Mouse (Mus musculus) heart, embryonic 14.5 days (tissue): Measurements from ENCODE around the gene Madd. TPM values are rescaled to one million over a fixed set of nuclear protein-coding genes. Genes with fewer than 3 reads are reported as not detected.
A peak's percentile ranks its signal among the peaks of the same experiment; 100 is the strongest.

Experiments
- ATAC-seq: fragments of 200-750 bp; cut with Nextera tagmentation; 2 replicates; pipeline ENCODE4 v1.8.0; 2017; ENCODE audit warnings: low read depth, moderate TSS enrichment; ENCODE audit not compliant: insufficient number of reproducible peaks, insufficient read depth, low FRiP score
- H3K27ac ChIP-seq, 2 experiments: fragments of 200-500 bp in 1 of 2; fragments of 300-500 bp in 1 of 2; sonication (generic) in 1 of 2; replicated peaks in 1 of 2; 2 replicates each; pipeline ENCODE4 v1.5.1; 2012 to 2014; ENCODE audit warnings: low read depth in 2 of 2, low read length in 2 of 2, control low read depth in 1 of 2, mild to moderate bottlenecking in 1 of 2, mixed read lengths in 1 of 2; ENCODE audit not compliant: control insufficient read depth in 1 of 2, insufficient read depth in 1 of 2
- H3K27me3 ChIP-seq: fragments of 300-500 bp; sonication (generic); 2 replicates; pipeline ENCODE4 v1.6.1; 2014; ENCODE audit warnings: mild to moderate bottlenecking, low read length, control low read depth; ENCODE audit not compliant: control insufficient read depth, insufficient read depth
- H3K36me3 ChIP-seq: fragments of 300-500 bp; sonication (generic); 2 replicates; pipeline ENCODE4 v1.6.1; 2014; ENCODE audit warnings: mild to moderate bottlenecking, control low read depth, low read length, mixed read lengths; ENCODE audit not compliant: control insufficient read depth, insufficient read depth
- H3K4me1 ChIP-seq, 2 experiments: fragments of 200-500 bp in 1 of 2; fragments of 300-500 bp in 1 of 2; sonication (generic) in 1 of 2; 2 replicates each; pipeline ENCODE4 v1.6.1; 2012 to 2014; ENCODE audit warnings: low read length in 2 of 2, control low read depth in 1 of 2, mixed read lengths in 1 of 2; ENCODE audit not compliant: control insufficient read depth in 2 of 2, insufficient read depth in 2 of 2
- H3K4me2 ChIP-seq: fragments of 300-500 bp; sonication (generic); 2 replicates; pipeline ENCODE4 v1.6.1; 2014; ENCODE audit warnings: mild to moderate bottlenecking, low read length
- H3K4me3 ChIP-seq, 2 experiments: fragments of 200-500 bp in 1 of 2; fragments of 300-500 bp in 1 of 2; sonication (generic) in 1 of 2; 2 replicates each; pipeline ENCODE4 v1.5.1; 2012 to 2014; ENCODE audit warnings: low read length in 2 of 2, mild to moderate bottlenecking in 2 of 2, control low read depth in 1 of 2, low read depth in 1 of 2, moderate library complexity in 1 of 2; ENCODE audit not compliant: control insufficient read depth in 1 of 2, insufficient read depth in 1 of 2
- H3K9ac ChIP-seq: fragments of 300-500 bp; sonication (generic); 2 replicates; pipeline ENCODE4 v1.6.1; 2014; ENCODE audit warnings: mild to moderate bottlenecking, low read length
- H3K9me3 ChIP-seq: fragments of 300-500 bp; sonication (generic); 2 replicates; pipeline ENCODE4 v1.6.1; 2016; ENCODE audit warnings: low read length, control low read depth; ENCODE audit not compliant: control insufficient read depth
- WGBS: fragments of 180-500 bp; shearing (Covaris S2); extraction: QIAGEN DNeasy Blood & Tissue Kit; methylation state at CpG from one replicate; pipeline ENCODE4 v1.1.7; 2014; 5-methylcytosine and 5-hydroxymethylcytosine counted together
- polyA plus RNA-seq: library from polyadenylated mRNA; unstranded; fragments of >200 nt; fragmentation: Nextera tagmentation; extraction: Ambion mirVana; gene quantifications from 2 replicates; pipeline ENCODE4 v1.2.1, GENCODE M21; 2014

The Madd gene
- 5.2 and 5.3 TPM in 2 replicates for polyA plus RNA-seq

GRCm38 (mm10) chr2:91183711-91184405 lies at the start of gene Madd:
Gene Madd (minus strand): TSS chr2:91183837.
- Histone ChIP-seq H3K4me3 (peak within 1 kb of the TSS; percentile 68 to 90), H3K27ac (peak within 1 kb of the TSS in 1 of 2 experiments; percentile 62; a peak in 2 of 4 replicates), H3K4me2 (peak within 1 kb of the TSS; percentile 95), H3K9me3 (no peaks in the 10 kb centered on the region), H3K36me3 (no peaks in the 10 kb centered on the region), H3K4me1 (peaks cover 3 to 14% of the 10 kb centered on the region in 2 experiments; a peak in 3 of 4 replicates), H3K9ac (peak within 1 kb of the TSS; percentile 72), H3K27me3 (no peaks in the 10 kb centered on the region)
- 62% methylated on average over 15 of the region's 15 CpGs for WGBS
- ATAC-seq = no peak

DNA sequence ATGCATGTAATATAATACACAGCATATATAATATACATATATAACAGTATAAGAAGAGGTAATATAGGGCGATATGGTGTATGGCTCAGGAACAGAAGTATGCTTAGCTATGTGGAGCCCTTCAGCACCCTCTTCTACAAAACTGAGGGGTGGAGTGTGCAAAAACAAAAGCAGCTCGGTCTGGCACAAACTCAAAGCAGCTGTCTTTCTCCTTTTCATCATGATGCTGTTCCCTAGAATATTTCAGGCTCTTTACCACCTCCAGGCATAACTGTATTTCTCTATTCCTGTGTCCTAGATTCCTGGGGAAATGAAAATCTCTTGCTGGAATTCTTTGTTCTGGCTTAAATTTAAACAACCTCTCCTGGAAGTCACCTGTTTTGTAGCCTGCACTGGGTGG lies 46.1 kb upstream of the Madd start:
- Histone ChIP-seq H3K27me3 (no peaks in the 10 kb centered on the region), H3K9me3 (no peaks in the 10 kb centered on the region), H3K27ac (no peak overlapping the region), H3K4me2 (no peak overlapping the region), H3K9ac (no peak overlapping the region), H3K4me1 (no peaks in the 10 kb centered on the region), H3K4me3 (no peak overlapping the region), H3K36me3 (0 out of 2 replicates have a peak, but pooled peaks cover 6% of the 10 kb centered on the region)
- 72% methylated on average over 2 of the region's 2 CpGs for WGBS
- ATAC-seq = no peak

DNA sequence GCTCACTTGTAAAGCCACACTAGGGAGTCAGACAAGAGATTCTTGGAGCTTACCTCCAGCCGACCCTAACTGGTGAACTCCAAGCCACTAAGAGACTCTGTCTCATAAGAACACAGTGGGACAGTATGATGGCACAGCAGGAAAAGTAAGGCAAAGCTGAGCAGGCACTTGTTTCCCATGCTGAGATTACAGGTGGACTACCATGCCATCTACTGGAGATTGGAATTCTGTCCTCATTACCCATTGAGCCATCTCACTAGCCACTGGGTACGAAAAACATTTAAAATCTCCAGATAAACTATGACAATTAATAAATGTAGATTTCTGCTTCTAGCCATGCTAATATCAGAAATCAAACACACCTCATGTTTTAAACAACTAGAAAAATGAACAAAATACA lies 40.0 kb upstream of the Madd start:
- Histone ChIP-seq H3K27me3 (no peaks in the 10 kb centered on the region), H3K9me3 (no peaks in the 10 kb centered on the region), H3K4me1 (no peaks in the 10 kb centered on the region), H3K4me2 (no peak overlapping the region), H3K27ac (no peak overlapping the region), H3K4me3 (no peak overlapping the region), H3K9ac (no peak overlapping the region), H3K36me3 (no peaks in the 10 kb centered on the region)
- 76% methylated on average over 2 of the region's 2 CpGs for WGBS
- no peak for ATAC-seq

DNA sequence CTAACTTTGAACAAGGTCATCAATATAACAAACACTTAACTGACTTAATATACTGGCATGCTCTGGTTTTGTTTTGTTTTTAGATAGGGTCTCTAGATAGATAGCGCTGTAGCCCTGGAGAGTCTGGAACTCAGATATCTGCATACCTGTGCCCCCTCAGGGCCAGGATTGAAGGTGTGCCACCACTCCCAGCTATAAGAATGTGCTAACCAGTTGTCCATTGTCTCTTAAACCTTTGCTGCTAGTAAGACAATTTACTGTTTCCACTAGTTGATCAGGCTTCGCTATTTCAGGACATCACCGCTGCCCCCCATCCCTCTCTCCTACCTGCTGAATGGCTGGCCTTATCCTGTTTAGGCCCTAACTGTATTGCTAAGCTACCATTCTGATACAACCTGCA lies 36.9 kb upstream of the Madd start:
- H3K4me1 ChIP-seq = no peaks in the 10 kb centered on the region
- ATAC-seq = no peak
- 95% methylated on average over 3 of the region's 3 CpGs for WGBS
- H3K9ac ChIP-seq = no peak overlapping the region
- H3K27me3 ChIP-seq = no peaks in the 10 kb centered on the region
- peaks cover 7% of the 10 kb centered on the region; the same call in 1 of the 2 replicates for H3K36me3 ChIP-seq
- no peak overlapping the region for H3K4me3 ChIP-seq
- H3K4me2 ChIP-seq = no peak overlapping the region
- H3K9me3 ChIP-seq = no peaks in the 10 kb centered on the region
- H3K27ac ChIP-seq = no peak overlapping the region

DNA sequence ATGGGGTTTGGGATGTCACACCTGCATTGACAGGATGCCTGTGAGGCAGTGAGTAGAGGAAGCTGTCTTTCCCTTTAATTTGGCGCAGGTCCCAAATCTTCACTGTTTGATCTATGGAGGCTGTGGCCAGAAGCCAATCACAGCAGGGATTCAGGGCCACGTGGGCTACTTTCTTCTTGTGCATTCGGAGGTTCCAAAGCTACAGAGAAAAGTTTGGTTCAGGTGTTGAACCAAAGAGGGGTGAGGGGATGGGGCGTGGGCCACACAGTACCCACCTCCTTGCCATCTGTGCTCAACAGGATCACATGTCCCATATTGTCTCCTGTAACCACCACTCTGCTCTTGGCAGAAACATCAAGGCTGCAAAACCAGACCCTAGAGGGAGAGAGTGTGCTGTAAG lies 33.4 kb upstream of the Madd start:
- ATAC-seq = no peak
- H3K9ac ChIP-seq = no peak overlapping the region
- peaks cover 30% of the 10 kb centered on the region for H3K36me3 ChIP-seq
- H3K27me3 ChIP-seq = no peaks in the 10 kb centered on the region
- no peak overlapping the region for H3K27ac ChIP-seq
- no peak overlapping the region for H3K4me3 ChIP-seq
- H3K4me2 ChIP-seq = no peak overlapping the region
- WGBS = 65% methylated on average over 4 of the region's 4 CpGs
- H3K9me3 ChIP-seq = no peaks in the 10 kb centered on the region
- no peaks in the 10 kb centered on the region for H3K4me1 ChIP-seq

- Histone ChIP-seq H3K9ac (no peak overlapping the region), H3K9me3 (no peaks in the 10 kb centered on the region)
- ATAC-seq = no peak
Measured at GRCm38 (mm10) chr2:91213311-91213710, 29.7 kb upstream of the Madd start.

DNA sequence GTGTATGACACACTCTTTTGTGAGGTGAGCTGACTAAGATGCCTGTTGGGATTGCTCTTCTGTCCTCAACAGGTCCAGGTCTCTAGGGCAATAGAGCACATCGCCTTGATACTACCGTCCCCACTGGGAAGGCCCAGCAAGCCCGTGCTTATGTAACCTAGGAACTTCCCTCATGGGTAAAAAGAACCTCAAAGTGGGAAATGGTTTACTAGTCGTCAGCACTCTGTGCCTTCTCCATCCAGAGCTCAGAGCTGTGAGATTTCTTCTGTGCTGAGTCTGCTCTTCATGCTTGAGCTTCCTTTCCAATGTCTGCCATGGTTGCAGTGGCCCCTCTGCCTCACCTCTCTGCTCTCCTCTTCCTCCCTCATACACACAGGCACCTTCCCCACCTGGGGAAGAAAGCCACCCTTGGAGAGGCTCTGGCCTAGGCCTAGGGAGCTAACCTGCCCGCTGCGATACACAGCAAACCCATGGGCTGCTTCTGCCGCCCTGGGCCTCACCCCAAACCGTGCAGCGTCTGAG lies 22.7 kb upstream of the Madd start:
- Histone ChIP-seq H3K4me1 (peaks cover 4 to 7% of the 10 kb centered on the region in 2 experiments), H3K36me3 (peaks cover 58% of the 10 kb centered on the region), H3K27me3 (no peaks in the 10 kb centered on the region), H3K9me3 (no peaks in the 10 kb centered on the region), H3K9ac (no peak overlapping the region), H3K4me3 (no peak overlapping the region), H3K27ac (no peak overlapping the region), H3K4me2 (no peak overlapping the region)
- ATAC-seq = no peak
- WGBS = 86% methylated on average over 9 of the region's 9 CpGs

More at GRCm38 (mm10) chr2:91213311-91213710, 29.7 kb upstream of the Madd start:
- Histone ChIP-seq H3K4me2 (no peak overlapping the region), H3K36me3 (peaks cover 65% of the 10 kb centered on the region), H3K4me3 (no peak overlapping the region), H3K27me3 (no peaks in the 10 kb centered on the region), H3K4me1 (no peaks in the 10 kb centered on the region), H3K27ac (no peak overlapping the region)
